Mouse (Mus musculus): ENCODE measurements around the gene Krt84. TPM values are rescaled to one million over a fixed set of nuclear protein-coding genes. Genes with fewer than 3 reads are reported as not detected.
A peak's percentile ranks its signal among the peaks of the same experiment; 100 is the strongest.
"Not testable (repeated sequence)": the region's sequence is repeated elsewhere in the genome, so short reads cannot be mapped to it uniquely, and the experiment has no call there.

The Krt84 gene
- polyA plus RNA-seq, 1 experiment from 2014 or later = not detected

DNA sequence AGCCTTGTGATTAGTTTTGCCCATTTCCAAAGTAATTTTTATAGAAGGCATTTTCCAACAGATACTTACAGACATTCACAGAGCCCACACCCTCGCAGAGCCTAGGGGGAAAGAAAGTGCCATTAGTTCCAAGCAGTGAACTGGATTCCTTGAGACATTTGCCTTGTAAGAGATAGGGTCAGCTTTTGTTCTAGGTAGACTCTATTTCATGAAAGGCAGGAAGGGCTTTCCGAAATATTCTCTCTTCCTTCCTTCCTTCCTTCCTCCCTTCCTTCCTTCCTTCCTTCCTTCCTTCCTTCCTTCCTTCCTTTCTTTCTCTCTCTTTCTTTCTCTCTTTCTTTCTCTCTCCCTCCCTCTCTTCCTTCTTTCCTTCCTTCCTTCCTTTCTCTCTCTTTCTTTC lies 15.5 kb downstream of the Krt84 start, which contains the start of gene Gm49425:
Gm49425 (minus strand) TSS at position 101 of the 400 bp plus-strand sequence.
- not testable (repeated sequence) for DNase-seq (ENCODE audit: low spot score); H3K4me1 ChIP-seq (replicated peaks; ENCODE audit: control insufficient read depth, insufficient read depth, low read length); H3K4me3 ChIP-seq (ENCODE audit: low read depth, low read length); H3K27me3 ChIP-seq (ENCODE audit: control insufficient read depth, insufficient read depth, low read length); H3K36me3 ChIP-seq (ENCODE audit: control insufficient read depth, insufficient read depth, low read length); ATAC-seq (ENCODE audit: low FRiP score); H3K27ac ChIP-seq (ENCODE audit: low read depth, low read length); H3K9ac ChIP-seq (ENCODE audit: low read depth, low read length); H3K4me2 ChIP-seq (replicated peaks; ENCODE audit: low read depth, low read length); H3K9me3 ChIP-seq (ENCODE audit: control insufficient read depth, low read length)
- WGBS = 77% methylated on average over 2 of the region's 2 CpGs

DNA sequence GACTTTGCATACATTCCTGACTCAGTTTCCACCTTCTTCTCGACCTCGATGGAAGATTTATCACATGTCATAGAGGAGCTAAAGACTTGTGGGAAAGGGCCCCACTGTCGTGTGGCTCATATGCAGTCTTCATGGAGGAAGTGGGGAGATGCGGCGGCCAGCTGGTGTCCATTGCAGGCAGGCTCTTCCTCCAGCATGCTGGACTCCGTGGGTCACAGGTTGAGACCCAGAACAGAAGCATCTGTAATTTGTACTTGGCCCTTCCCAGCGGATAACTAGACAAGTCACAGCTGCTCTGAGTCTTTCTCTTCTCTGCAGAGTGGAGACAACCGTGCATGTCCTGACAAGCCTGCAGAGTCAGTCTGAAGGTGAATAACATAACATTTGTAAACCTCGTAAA lies 24.4 kb downstream of the Krt84 start:
- H3K27me3 ChIP-seq (ENCODE audit: control insufficient read depth, insufficient read depth, low read length) = no peaks in the 10 kb centered on the region
- H3K27ac ChIP-seq (ENCODE audit: low read depth, low read length) = no peak overlapping the region
- no peaks in the 10 kb centered on the region for H3K9me3 ChIP-seq (ENCODE audit: control insufficient read depth, low read length)
- no peak overlapping the region for H3K9ac ChIP-seq (ENCODE audit: low read depth, low read length)
- H3K36me3 ChIP-seq (ENCODE audit: control insufficient read depth, insufficient read depth, low read length) = no peaks in the 10 kb centered on the region
- WGBS = 79% methylated on average over 9 of the region's 9 CpGs
- DNase-seq (ENCODE audit: low spot score) = no peak
- ATAC-seq (ENCODE audit: low FRiP score) = no peak
- no peak overlapping the region for H3K4me3 ChIP-seq (ENCODE audit: low read depth, low read length)
- H3K4me2 ChIP-seq (replicated peaks; ENCODE audit: low read depth, low read length) = no peak overlapping the region
- H3K4me1 ChIP-seq (replicated peaks; ENCODE audit: control insufficient read depth, insufficient read depth, low read length) = no peaks in the 10 kb centered on the region

DNA sequence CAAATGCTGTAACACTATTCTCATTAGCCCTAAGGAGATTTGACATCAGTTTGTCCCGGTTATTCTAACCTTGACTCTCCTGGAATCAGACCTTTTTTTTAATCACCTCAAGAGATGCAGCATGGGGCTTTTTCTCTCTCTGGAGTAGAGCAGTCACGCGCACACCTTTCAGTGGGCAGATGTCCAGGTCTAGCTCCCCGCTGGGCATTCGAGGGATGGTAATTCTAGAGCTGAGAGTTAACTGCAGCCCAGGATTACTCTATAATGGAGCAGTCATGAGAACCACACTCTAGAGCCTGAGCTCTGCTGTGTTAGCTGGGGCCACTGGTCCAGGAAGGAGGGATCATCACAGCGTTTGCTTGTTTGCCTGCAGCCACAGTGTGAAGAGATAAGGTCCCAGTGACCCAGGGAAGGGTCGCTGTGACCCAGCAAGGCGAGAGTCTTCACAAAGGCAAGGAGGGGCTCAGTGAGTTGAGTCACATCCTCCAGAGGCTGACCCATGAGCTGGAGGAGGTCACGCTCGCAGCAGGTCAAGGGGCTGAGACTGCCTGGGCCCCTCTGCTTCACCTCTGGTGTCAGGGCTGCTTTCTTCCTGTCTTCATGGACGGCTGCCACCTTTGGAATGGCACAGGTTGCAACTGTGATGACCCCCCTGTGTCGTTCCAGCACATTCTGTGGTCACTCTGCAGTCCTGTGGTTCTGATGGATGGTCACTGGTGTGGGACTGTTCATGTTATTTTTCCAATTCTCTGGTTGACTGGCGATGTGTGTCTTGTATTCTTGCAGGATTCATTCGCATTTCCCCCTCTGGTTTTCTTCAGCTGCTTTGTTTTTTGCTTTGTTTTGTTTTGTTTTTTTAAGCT lies 25.5 kb downstream of the Krt84 start:
- no peak overlapping the region for H3K4me2 ChIP-seq (replicated peaks; ENCODE audit: low read depth, low read length)
- DNase-seq (ENCODE audit: low spot score) = no peak
- H3K9ac ChIP-seq (ENCODE audit: low read depth, low read length) = no peak overlapping the region
- no peak overlapping the region for H3K4me3 ChIP-seq (ENCODE audit: low read depth, low read length)
- no peaks in the 10 kb centered on the region for H3K36me3 ChIP-seq (ENCODE audit: control insufficient read depth, insufficient read depth, low read length)
- no peaks in the 10 kb centered on the region for H3K4me1 ChIP-seq (replicated peaks; ENCODE audit: control insufficient read depth, insufficient read depth, low read length)
- WGBS = 56% methylated on average over 14 of the region's 14 CpGs
- no peak overlapping the region for H3K27ac ChIP-seq (ENCODE audit: low read depth, low read length)
- H3K9me3 ChIP-seq (ENCODE audit: control insufficient read depth, low read length) = no peaks in the 10 kb centered on the region
- no peaks in the 10 kb centered on the region for H3K27me3 ChIP-seq (ENCODE audit: control insufficient read depth, insufficient read depth, low read length)
- ATAC-seq (ENCODE audit: low FRiP score) = no peak

DNA sequence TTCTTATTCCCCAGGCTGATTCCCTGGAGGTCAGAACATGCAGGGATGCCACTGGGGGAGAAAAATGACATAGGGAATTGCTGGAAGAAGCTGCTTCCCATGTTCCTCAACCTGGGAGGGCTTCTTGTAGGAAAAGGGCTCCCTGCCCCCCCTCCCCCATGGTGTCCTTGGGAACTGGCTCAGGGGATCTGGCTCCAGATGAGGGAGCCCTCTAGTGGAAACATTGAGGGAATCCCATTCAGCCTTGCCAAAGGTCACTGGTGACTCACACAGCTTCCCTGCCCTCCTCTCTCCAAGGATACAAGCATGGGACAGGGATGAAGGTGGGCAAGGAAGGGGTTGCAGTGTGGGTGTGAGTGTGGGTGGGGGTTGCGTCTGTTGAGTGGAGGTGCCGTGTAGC lies 35.4 kb downstream of the Krt84 start:
- Histone ChIP-seq H3K36me3 (ENCODE audit: control insufficient read depth, insufficient read depth, low read length) (no peaks in the 10 kb centered on the region), H3K27ac (ENCODE audit: low read depth, low read length) (no peak overlapping the region), H3K9me3 (ENCODE audit: control insufficient read depth, low read length) (no peaks in the 10 kb centered on the region), H3K27me3 (ENCODE audit: control insufficient read depth, insufficient read depth, low read length) (no peaks in the 10 kb centered on the region), H3K4me1 (replicated peaks; ENCODE audit: control insufficient read depth, insufficient read depth, low read length) (no peaks in the 10 kb centered on the region), H3K9ac (ENCODE audit: low read depth, low read length) (no peak overlapping the region), H3K4me2 (replicated peaks; ENCODE audit: low read depth, low read length) (no peak overlapping the region), H3K4me3 (ENCODE audit: low read depth, low read length) (no peak overlapping the region)
- WGBS = 65% methylated on average over 2 of the region's 2 CpGs
- ATAC-seq (ENCODE audit: low FRiP score) (no peak), DNase-seq (ENCODE audit: low spot score) (peak; percentile 31)

DNA sequence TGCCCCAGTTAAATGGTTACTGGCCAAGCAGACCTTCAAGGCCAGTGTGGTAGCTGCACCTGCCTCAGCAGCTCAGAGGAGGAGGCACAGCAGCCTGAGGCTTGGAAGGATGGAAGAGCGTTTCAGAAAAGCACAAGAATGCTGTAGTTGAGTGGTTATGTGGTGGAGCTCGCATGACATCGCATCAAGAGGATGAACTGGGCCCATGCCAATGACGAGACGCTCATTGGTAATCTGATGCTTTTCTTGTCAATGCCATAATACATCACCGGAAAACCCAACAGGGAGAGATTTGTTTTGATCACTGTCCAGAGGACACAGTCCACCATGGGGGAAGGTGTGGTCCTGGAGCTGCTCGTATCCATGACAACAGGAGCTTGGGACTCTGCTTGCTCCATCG lies 37.4 kb downstream of the Krt84 start:
- no peaks in the 10 kb centered on the region for H3K27me3 ChIP-seq (ENCODE audit: control insufficient read depth, insufficient read depth, low read length)

DNA sequence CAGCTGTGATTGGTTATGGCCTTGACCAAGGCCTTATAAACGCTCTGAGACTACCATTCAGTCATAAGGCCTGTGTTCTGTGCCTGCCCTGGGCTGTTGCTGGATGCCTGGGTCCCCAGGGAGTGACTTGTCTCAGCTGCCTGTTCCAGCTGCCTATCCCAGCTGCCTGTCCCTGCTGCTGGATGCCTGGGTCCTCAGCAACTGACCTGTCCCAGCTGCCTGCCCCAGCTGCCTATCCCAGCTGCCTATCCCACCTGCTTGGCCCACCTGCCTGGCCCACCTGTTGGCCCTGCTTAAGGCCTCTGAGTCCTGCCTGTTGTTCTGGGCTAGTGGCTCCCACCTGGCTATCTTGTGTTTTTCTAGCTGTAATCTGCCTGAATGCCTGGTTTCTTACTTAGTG lies 38.4 kb downstream of the Krt84 start:
- Histone ChIP-seq H3K4me3 (ENCODE audit: low read depth, low read length) (no peak overlapping the region), H3K27ac (ENCODE audit: low read depth, low read length) (no peak overlapping the region), H3K9ac (ENCODE audit: low read depth, low read length) (no peak overlapping the region), H3K4me1 (replicated peaks; ENCODE audit: control insufficient read depth, insufficient read depth, low read length) (no peaks in the 10 kb centered on the region), H3K36me3 (ENCODE audit: control insufficient read depth, insufficient read depth, low read length) (no peaks in the 10 kb centered on the region), H3K4me2 (replicated peaks; ENCODE audit: low read depth, low read length) (no peak overlapping the region), H3K27me3 (ENCODE audit: control insufficient read depth, insufficient read depth, low read length) (no peaks in the 10 kb centered on the region), H3K9me3 (ENCODE audit: control insufficient read depth, low read length) (no peaks in the 10 kb centered on the region)
- no peak for ATAC-seq (ENCODE audit: low FRiP score)
- 30% methylated on average over 1 of the region's 1 CpGs for WGBS
- peak; percentile 23 for DNase-seq (ENCODE audit: low spot score)

More for the DNA sequence above, 37.4 kb downstream of the Krt84 start:
- Histone ChIP-seq H3K4me3 (ENCODE audit: low read depth, low read length) (no peak overlapping the region), H3K9me3 (ENCODE audit: control insufficient read depth, low read length) (no peaks in the 10 kb centered on the region), H3K4me1 (replicated peaks; ENCODE audit: control insufficient read depth, insufficient read depth, low read length) (no peaks in the 10 kb centered on the region), H3K9ac (ENCODE audit: low read depth, low read length) (no peak overlapping the region), H3K4me2 (replicated peaks; ENCODE audit: low read depth, low read length) (no peak overlapping the region), H3K36me3 (ENCODE audit: control insufficient read depth, insufficient read depth, low read length) (no peaks in the 10 kb centered on the region), H3K27ac (ENCODE audit: low read depth, low read length) (no peak overlapping the region)
- ATAC-seq (ENCODE audit: low FRiP score) = no peak
- no peak for DNase-seq (ENCODE audit: low spot score)
- WGBS = 84% methylated on average over 8 of the region's 8 CpGs

DNA sequence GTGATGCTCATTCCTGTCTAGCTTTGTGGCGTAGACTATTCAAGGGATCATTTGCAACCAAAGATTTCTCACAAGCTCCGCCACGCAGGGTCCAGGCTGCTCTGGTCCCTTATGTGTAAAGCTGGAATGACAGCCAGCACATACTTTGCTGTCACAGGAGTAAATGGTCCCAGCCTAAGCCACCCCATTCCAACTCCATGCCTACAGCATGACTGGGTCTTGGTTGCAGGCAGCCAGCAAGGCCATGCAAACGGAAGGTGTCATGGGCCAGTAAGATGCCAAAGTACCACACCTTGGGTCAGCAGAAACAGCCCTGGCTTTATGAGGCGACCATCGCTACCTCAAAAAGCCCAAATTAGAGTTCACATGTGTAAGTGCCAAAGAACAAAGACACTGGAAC lies 38.9 kb downstream of the Krt84 start:
- H3K27ac ChIP-seq (ENCODE audit: low read depth, low read length) = no peak overlapping the region
- H3K9me3 ChIP-seq (ENCODE audit: control insufficient read depth, low read length) = no peaks in the 10 kb centered on the region
- no peak overlapping the region for H3K9ac ChIP-seq (ENCODE audit: low read depth, low read length)
- no peaks in the 10 kb centered on the region for H3K4me1 ChIP-seq (replicated peaks; ENCODE audit: control insufficient read depth, insufficient read depth, low read length)
- no peaks in the 10 kb centered on the region for H3K27me3 ChIP-seq (ENCODE audit: control insufficient read depth, insufficient read depth, low read length)
- ATAC-seq (ENCODE audit: low FRiP score) (no peak), DNase-seq (ENCODE audit: low spot score) (no peak)
- no peak overlapping the region for H3K4me3 ChIP-seq (ENCODE audit: low read depth, low read length)
- WGBS = 91% methylated on average over 6 of the region's 6 CpGs
- H3K36me3 ChIP-seq (ENCODE audit: control insufficient read depth, insufficient read depth, low read length) = no peaks in the 10 kb centered on the region
- H3K4me2 ChIP-seq (replicated peaks; ENCODE audit: low read depth, low read length) = no peak overlapping the region

DNA sequence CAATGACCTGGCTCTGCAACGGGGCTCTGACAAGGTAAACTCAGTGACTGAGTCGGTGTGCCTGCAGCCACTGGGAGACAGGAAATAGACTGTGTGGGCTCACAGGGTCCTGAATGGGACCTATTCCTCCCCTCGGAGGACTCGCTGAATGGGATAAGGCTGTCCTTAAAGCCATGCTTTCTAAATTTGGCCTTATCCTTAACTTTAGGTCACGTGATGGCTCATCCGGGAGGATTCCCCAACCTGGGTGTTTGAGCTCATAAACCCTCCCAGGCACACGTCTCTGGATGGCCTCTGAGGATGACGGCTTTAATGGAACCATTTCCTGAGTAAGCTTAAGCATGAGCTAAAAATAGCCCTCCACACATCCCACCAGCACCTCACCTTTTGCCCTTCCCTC lies 39.9 kb downstream of the Krt84 start:
- H3K4me3 ChIP-seq (ENCODE audit: low read depth, low read length) = no peak overlapping the region
- no peaks in the 10 kb centered on the region for H3K36me3 ChIP-seq (ENCODE audit: control insufficient read depth, insufficient read depth, low read length)
- no peaks in the 10 kb centered on the region for H3K4me1 ChIP-seq (replicated peaks; ENCODE audit: control insufficient read depth, insufficient read depth, low read length)
- no peak overlapping the region for H3K4me2 ChIP-seq (replicated peaks; ENCODE audit: low read depth, low read length)
- no peak for ATAC-seq (ENCODE audit: low FRiP score)
- DNase-seq (ENCODE audit: low spot score) = no peak
- H3K27ac ChIP-seq (ENCODE audit: low read depth, low read length) = no peak overlapping the region
- H3K9me3 ChIP-seq (ENCODE audit: control insufficient read depth, low read length) = no peaks in the 10 kb centered on the region
- WGBS = 75% methylated on average over 8 of the region's 8 CpGs
- H3K9ac ChIP-seq (ENCODE audit: low read depth, low read length) = no peak overlapping the region
- H3K27me3 ChIP-seq (ENCODE audit: control insufficient read depth, insufficient read depth, low read length) = no peaks in the 10 kb centered on the region

DNA sequence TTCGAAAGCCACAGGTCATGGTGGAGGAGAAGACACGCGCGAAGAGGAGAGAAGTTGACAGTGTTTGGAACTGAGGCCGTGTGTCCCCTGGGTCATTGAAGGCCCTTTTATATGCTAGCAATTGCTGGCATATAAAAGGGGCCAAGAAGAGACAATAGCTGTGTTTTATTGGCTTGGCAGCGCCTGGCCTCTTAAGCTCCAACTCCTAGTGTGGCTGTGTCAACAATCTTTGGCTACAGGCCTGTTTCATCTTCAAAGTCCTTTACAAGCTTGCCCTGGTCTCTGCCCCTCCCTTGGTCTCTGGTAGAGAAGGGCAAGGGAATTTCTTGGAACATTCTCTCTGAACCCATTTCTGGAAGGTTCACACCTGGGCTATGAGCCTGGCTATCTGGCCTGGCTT lies 41.2 kb downstream of the Krt84 start, which contains the start of gene Krt83:
Krt83 (minus strand) TSS at position 82 of the 400 bp plus-strand sequence.
- H3K27ac ChIP-seq (ENCODE audit: low read depth, low read length) = no peak within 1 kb of the TSS
- WGBS = 70% methylated on average over 6 of the region's 6 CpGs
- H3K4me1 ChIP-seq (replicated peaks; ENCODE audit: control insufficient read depth, insufficient read depth, low read length) = no peaks in the 10 kb centered on the region
- ATAC-seq (ENCODE audit: low FRiP score) = no peak
- H3K4me3 ChIP-seq (ENCODE audit: low read depth, low read length) = no peak within 1 kb of the TSS
- H3K4me2 ChIP-seq (replicated peaks; ENCODE audit: low read depth, low read length) = no peak within 1 kb of the TSS
- H3K27me3 ChIP-seq (ENCODE audit: control insufficient read depth, insufficient read depth, low read length) = no peaks in the 10 kb centered on the region
- no peak for DNase-seq (ENCODE audit: low spot score)
- no peaks in the 10 kb centered on the region for H3K9me3 ChIP-seq (ENCODE audit: control insufficient read depth, low read length)
- H3K9ac ChIP-seq (ENCODE audit: low read depth, low read length) = no peak within 1 kb of the TSS
- no peaks in the 10 kb centered on the region for H3K36me3 ChIP-seq (ENCODE audit: control insufficient read depth, insufficient read depth, low read length)
